Mouse (Mus musculus) brain, embryonic 14.5 days (tissue): ENCODE results near the gene Tmem9b. TPM values are rescaled to one million over a fixed set of nuclear protein-coding genes. Genes with fewer than 3 reads are reported as not detected.

Source experiments
- DNase-seq: peaks from one replicate; pipeline ENCODE4 v3.0.0-alpha.2; 2011; ENCODE audit warnings: low read depth
- CTCF ChIP-seq: fragments of 200-500 bp; IDR thresholded peaks from 2 replicates; pipeline ENCODE4 v1.5.1; 2012; ENCODE audit warnings: inconsistent platforms, mild to moderate bottlenecking, moderate library complexity, borderline replicate concordance; ENCODE audit not compliant: insufficient read depth, insufficient read length; ENCODE audit errors: extremely low read depth
- POLR2A ChIP-seq: fragments of 200-500 bp; IDR thresholded peaks from 2 replicates; pipeline ENCODE4 v1.6.1; 2012; ENCODE audit warnings: mild to moderate bottlenecking, inconsistent platforms, borderline replicate concordance; ENCODE audit not compliant: poor library complexity, insufficient read depth, insufficient read length, severe bottlenecking; ENCODE audit errors: extremely low read depth
- polyA plus RNA-seq: library from polyadenylated mRNA; depleted of rRNA; stranded (reverse); fragments of >200 nt; gene quantifications from 2 replicates; pipeline ENCODE4 v1.2.3, GENCODE M21; 2012

The Tmem9b gene
- polyA plus RNA-seq, 1 experiment, result 64.2 TPM

- TF ChIP-seq POLR2A (no peak), CTCF (no peak)
- no peak for DNase-seq
Measured at GRCm38 (mm10) chr7:109772251-109772650, 19.6 kb upstream of the Tmem9b start.

- TF ChIP-seq POLR2A (no peak), CTCF (no peak)
- DNase-seq, result no peak
Measured at GRCm38 (mm10) chr7:109768699-109769383, 16.2 kb upstream of the Tmem9b start.

GRCm38 (mm10) chr7:109767575-109768350 is 15.1 kb upstream of the Tmem9b start:
- TF ChIP-seq CTCF (no peak), POLR2A (no peak)
- DNase-seq, result no peak

- peak; percentile 78 for DNase-seq
- TF ChIP-seq POLR2A, result no peak
- TF ChIP-seq CTCF, result no peak
Measured at GRCm38 (mm10) chr7:109764009-109764408, 11.3 kb upstream of the Tmem9b start.

- no peak for DNase-seq
- TF ChIP-seq POLR2A, result no peak
- TF ChIP-seq CTCF, result no peak
Measured at GRCm38 (mm10) chr7:109756291-109756690, 3.6 kb upstream of the Tmem9b start.

- TF ChIP-seq CTCF (no peak), POLR2A (no peak)
- no peak for DNase-seq
Measured at GRCm38 (mm10) chr7:109754034-109754433, 1.4 kb upstream of the Tmem9b start.

- no peak for TF ChIP-seq CTCF
- TF ChIP-seq POLR2A, result no peak
- DNase-seq, result peak; percentile 5
Measured at GRCm38 (mm10) chr7:109751427-109752007, 1.2 kb downstream of the Tmem9b start.

GRCm38 (mm10) chr7:109747747-109748146 is 4.9 kb downstream of the Tmem9b start:
- TF ChIP-seq CTCF (no peak), POLR2A (no peak)
- DNase-seq, result peak; percentile 1

GRCm38 (mm10) chr7:109741703-109742102 is 11.0 kb downstream of the Tmem9b start:
- DNase-seq, result no peak
- no peak for TF ChIP-seq POLR2A
- no peak for TF ChIP-seq CTCF

GRCm38 (mm10) chr7:109741060-109741459 is 11.6 kb downstream of the Tmem9b start:
- DNase-seq, result no peak
- TF ChIP-seq POLR2A (no peak), CTCF (no peak)

GRCm38 (mm10) chr7:109739822-109740370 is 12.8 kb downstream of the Tmem9b start:
- TF ChIP-seq CTCF (no peak), POLR2A (no peak)
- DNase-seq, result no peak

GRCm38 (mm10) chr7:109734806-109735205 is 17.9 kb downstream of the Tmem9b start:
- TF ChIP-seq POLR2A (no peak), CTCF (no peak)
- DNase-seq, result no peak
